Mouse (Mus musculus): ENCODE data around the gene Tex48.

Gene Tex48

GRCm38 (mm10) chr4:63594459-63595110 is 27.6 kb downstream of the Tex48 start:
- DNase-seq, result peak; percentile 37 to 52

- no peak for DNase-seq
Measured at GRCm38 (mm10) chr4:63590538-63590937, 31.7 kb downstream of the Tex48 start.

- no peak for DNase-seq
Measured at GRCm38 (mm10) chr4:63589987-63590386, 32.2 kb downstream of the Tex48 start.

- DNase-seq, result no peak
Measured at GRCm38 (mm10) chr4:63586240-63586639, 36.0 kb downstream of the Tex48 start.

DNA sequence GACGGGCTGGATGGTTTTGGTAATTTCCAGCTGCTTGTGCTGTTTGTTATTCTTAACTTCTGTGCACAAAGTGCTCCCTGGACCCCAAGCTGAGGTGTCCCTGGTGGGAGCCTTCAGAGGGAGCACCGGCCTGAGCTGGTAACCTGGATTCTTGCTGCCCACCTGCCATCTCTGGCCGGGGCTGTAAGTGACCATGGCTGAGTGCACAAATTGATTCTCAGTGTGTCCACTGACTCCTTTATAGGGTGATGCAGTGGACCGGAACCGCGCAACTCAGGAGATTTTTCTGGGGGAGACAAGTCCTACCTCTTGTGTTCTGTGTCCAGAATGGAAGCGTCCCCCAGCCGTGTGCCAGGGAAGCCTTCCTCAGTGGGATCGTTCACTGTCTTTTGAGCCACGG is 37.0 kb downstream of the Tex48 start:
- DNase-seq, result peak; percentile 27 to 42

GRCm38 (mm10) chr4:63582580-63582979 is 39.6 kb downstream of the Tex48 start:
- DNase-seq, result no peak

DNA sequence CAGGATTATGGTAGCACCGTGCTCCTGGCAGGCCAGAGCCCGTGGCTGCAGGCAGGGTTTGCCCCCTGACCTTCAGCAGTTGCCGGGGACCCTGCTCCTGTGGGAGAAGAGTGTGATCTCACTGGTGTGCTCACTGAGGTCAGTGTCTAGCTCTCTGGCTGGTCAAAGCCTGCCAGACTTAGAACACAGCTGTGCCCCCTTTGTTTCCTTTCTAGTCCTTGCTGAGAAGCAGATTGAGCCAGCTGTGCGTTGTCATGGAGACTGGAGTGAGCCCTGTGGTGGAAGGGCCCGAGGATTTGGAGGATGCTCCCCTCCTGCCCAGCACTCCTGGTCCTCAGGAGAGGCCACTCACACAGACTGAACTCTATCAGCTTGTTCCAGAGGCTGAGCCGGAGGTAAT is 42.1 kb downstream of the Tex48 start:
- no peak for DNase-seq

- DNase-seq, result no peak
Measured at GRCm38 (mm10) chr4:63579649-63580048, 42.6 kb downstream of the Tex48 start.

DNA sequence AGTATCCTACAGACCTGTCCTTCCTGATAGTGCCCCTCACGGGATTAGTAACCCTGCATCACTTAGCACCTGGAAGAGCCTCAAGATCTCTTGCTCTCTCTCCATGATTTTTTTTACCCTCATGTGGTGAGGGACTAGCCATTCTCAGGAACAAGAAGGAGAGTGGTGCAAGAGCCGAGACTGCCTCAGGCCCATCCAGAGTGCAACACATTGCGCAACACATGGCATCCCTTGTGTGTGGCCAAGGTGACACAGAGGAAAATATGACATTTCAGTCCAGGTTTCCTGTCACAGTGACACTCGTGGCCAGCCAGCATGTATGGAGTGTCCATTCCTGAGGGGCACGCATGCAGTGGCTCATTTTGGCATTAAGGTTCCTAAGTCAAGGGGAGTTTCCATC is 49.6 kb downstream of the Tex48 start:
- DNase-seq, result no peak

- no peak for DNase-seq
Measured at GRCm38 (mm10) chr4:63570208-63570781, 51.9 kb downstream of the Tex48 start.

DNA sequence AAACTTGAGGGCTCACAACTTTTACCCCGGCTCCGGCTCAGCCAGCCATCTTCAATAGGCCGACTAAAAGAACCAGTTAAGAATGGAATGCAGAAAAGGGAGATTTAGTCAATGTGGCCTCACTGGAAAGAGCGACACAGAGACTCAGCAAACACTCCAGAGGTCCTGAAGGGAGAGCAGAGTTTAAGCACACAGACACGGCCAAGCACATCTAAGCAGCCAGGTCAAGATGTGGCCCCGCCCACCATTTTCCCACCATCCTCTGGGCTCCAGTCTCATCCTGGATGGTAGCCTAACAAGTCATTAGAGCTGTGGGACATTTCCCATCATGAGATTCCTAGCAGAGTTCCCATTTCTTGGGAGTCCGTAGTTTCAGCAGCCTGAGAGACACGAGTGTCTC is 52.9 kb downstream of the Tex48 start:
- DNase-seq, result no peak

DNA sequence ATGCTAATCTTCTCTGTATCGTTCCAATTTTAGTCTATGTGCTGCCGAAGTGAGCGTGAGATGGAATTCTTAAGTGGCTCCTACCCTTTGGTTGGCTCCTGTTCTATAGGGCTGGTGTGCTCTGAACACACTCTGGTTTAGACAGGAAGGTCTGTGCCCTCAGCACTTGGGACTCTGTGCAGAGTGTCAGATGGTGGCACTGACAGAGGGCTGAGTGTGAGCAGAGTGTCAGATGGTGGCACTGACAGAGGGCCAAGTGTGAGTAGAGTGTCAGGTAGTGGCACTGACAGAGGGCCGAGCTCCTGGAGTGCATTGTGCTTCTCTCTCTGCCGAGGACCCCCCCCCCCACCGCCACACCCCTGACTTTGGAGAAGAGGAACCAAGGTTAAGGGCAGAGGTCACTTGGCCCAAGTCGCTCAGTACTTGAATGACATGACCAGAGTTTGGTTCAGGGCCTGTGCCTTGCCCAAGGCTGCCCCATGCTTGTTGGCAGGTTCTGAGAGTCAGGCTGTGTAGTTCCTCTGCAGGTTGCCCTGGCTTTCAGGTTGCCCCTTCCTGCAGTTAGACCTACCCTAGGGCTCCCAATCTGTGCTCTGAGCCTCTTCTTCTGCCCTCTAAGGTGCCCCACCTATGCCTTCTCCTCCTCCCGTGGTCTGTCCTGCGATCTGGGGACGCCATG is 54.4 kb downstream of the Tex48 start:
- no peak for DNase-seq

GRCm38 (mm10) chr4:63562742-63563141 is 59.5 kb downstream of the Tex48 start:
- no peak for DNase-seq

GRCm38 (mm10) chr4:63561861-63562675 is 60.2 kb downstream of the Tex48 start:
- peak in 1 of 2 experiments; percentile 15 for DNase-seq

DNA sequence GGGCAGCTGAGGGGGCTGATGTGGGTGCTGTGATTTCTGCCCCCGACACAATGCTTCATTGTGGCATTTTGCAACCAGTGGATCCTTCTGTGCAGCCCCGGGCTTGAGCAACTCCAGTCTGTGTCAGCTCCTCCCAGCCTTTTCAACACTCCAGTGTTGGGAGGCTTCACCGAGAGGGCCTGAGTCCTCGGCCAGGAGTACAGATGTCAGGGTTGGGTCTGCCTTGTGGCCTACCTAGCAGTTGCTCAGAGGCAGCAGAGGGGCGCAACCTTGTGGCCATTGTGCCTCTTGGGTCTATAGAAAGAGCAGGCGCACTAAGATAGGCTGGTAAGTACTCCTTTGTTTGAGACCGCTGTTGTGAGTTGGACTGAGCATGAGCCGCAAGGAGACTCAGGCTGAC is 62.1 kb downstream of the Tex48 start:
- DNase-seq, result peak in 1 of 2 experiments; percentile 39

DNA sequence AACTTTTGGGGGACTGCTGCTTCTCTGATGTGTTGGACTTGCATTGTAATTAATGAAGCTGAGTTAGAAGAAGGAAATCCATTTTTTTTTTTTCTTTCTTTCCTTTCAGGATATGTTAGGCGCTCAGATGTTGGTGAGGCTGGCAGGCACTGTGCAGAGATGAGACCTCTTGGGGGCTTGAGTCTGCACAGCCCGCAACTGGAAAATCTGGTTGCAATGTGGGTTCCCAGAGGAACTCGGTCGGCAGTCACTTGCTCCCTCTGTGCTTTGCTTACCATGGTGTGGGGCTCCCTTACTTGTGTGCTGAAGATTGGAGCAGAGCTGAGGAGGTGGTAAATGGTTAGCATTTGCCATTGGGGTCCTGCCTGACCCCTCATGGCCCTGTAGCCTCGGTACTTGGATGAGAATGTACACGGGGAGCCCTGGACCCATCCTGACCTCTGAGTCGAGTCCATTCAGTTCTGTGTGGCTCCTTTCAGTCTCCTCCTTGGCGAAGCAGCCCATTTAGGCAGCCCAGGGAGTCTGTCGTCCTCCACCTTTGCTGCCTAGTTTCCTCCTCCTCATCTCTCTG is 63.0 kb downstream of the Tex48 start:
- DNase-seq, result peak; percentile 25 to 40

- DNase-seq, result peak; percentile 81 to 89
Measured at GRCm38 (mm10) chr4:63558407-63559081, 63.7 kb downstream of the Tex48 start, which contains the start of gene Tmem268. TSS of gene Tmem268 (plus strand) at chr4:63558781.

- DNase-seq, result peak; percentile 60 to 66
Measured at GRCm38 (mm10) chr4:63557124-63558059, 64.8 kb downstream of the Tex48 start.

Measured in kidney, postnatal 4 days (tissue).